14 mouse cellular contexts compared by ENCODE assay signal in genomic region chr5:97867921-97868320, GRCm38 (mm10).
"Had no signal": no experiment of that assay in that cellular context is flagged by ENCODE, and none has a peak within 500 bp of the region (broad histone marks: within the 10 kb centered on the region; RNA-seq: fewer than 3 reads in every experiment).

No protein-coding gene starts in this region.

- H3K4me1 ChIP-seq: limb, embryonic 12.5 days; liver, embryonic 13.5 days; lung, embryonic 15.5 days; midbrain, embryonic 13.5 days; neural tube, embryonic 15.5 days had no signal

- H3K27ac ChIP-seq: kidney, postnatal 0 days; limb, embryonic 12.5 days; liver, embryonic 13.5 days; lung, embryonic 15.5 days; midbrain, embryonic 13.5 days; neural tube, embryonic 15.5 days; stomach, postnatal 0 days had no signal

- H3K36me3 ChIP-seq: limb, embryonic 12.5 days; liver, embryonic 13.5 days; lung, embryonic 15.5 days; midbrain, embryonic 13.5 days; neural tube, embryonic 15.5 days had no signal

- H3K9me3 ChIP-seq: limb, embryonic 12.5 days; liver, embryonic 13.5 days; lung, embryonic 15.5 days; midbrain, embryonic 13.5 days; neural tube, embryonic 15.5 days had no signal

- ATAC-seq: liver, postnatal 0 days; midbrain, embryonic 13.5 days had no signal

- H3K9ac ChIP-seq: limb, embryonic 12.5 days; liver, embryonic 13.5 days; liver, postnatal 0 days; lung, embryonic 15.5 days; midbrain, embryonic 13.5 days; neural tube, embryonic 15.5 days had no signal

- H3K4me3 ChIP-seq: limb, embryonic 12.5 days; liver, embryonic 13.5 days; lung, embryonic 15.5 days; midbrain, embryonic 13.5 days; neural tube, embryonic 15.5 days had no signal

- H3K27me3 ChIP-seq: limb, embryonic 12.5 days; liver, embryonic 13.5 days; lung, embryonic 15.5 days; midbrain, embryonic 13.5 days; neural tube, embryonic 15.5 days had no signal

- DNase-seq: kidney, postnatal 36 days; liver; liver, embryonic 13.5 days; liver, postnatal 0 days; lung, postnatal 36 days; right cerebral cortex, adult 18-20 months; right cerebral cortex, postnatal 25 days; thymus, postnatal 4 days had no signal

- H3K4me2 ChIP-seq: limb, embryonic 12.5 days; liver, embryonic 13.5 days; lung, embryonic 15.5 days; midbrain, embryonic 13.5 days; neural tube, embryonic 15.5 days had no signal
